Mouse (Mus musculus) T-helper 2 cell (primary cell): ENCODE measurements around the gene Phf13.

Source experiments
- in situ Hi-C: fragments of 300-600 bp; cut with MboI, MseI; formaldehyde crosslinking; loops from one replicate; pipeline ENCODE4 v1.15.1; 2025; ENCODE audit warnings: high pct_unique_total_duplicates

Gene Phf13

DNA sequence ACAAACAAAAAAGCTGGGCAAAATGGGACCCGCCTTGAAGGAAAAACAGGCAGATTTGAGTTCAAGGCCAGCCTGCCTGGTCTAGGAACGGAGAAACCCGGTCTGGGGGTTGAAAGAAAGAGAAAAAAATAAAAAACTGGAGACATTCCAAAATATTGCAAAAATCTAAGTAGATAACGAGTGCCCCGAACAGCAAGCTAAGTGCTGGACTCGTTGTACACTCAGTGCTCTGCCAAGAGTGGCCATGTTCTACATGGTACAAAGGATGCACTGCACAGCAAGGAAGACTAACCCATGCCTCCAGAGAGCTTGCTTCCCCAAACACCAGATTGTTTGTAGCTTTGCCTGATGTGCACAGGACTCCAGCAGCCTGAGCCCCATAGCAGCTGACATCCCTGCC lies 3.0 kb downstream of the Phf13 start:
- in situ Hi-C loops = no loop called here

GRCm38 (mm10) chr4:151992091-151992490 lies 4.0 kb downstream of the Phf13 start:
- in situ Hi-C loops = no loop called here

GRCm38 (mm10) chr4:151989110-151989488 lies 7.0 kb downstream of the Phf13 start:
- in situ Hi-C loops = no loop called here

DNA sequence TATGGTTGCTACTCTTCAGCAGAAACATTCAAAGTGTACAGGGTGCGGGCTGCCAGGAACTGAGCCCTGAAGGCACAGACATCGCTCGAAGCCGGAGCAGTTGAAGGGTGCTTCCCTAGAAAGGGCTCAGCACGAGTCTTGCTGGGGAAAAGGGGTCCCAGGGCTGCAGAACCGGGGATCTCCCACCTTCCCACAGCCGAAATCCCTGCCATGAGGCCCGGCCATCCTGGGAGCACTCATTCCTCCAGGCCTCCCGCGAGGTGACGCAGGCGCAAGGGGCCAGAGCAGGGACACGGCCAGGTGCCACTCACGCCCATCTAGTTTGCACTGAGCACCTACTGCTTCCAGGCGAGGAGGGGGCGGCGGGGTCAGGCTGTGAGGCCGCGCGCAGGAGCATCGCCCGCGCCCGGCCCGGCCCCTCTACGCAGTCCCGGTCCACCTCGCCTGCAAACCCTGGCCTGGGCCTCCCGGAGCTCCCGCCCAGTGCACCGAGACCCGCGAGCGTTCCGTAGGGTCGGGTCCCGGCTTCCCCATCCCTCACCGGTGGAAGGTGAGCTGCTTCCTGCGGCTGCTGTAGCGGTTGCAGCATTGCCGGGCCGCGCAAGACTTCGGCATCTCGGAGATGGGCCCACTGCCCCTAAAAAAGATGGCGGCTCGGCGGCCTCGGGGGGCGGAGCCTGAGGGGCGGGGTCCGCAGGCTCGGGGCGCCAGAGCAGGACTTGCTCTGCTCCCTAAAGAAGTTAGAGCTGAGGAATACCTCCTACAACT lies 7.5 kb downstream of the Phf13 start, which contains the start of gene Thap3:
Gene Thap3 (minus strand): TSS at position 656 of the 768 bp plus-strand sequence.
- in situ Hi-C loops = no loop called here

DNA sequence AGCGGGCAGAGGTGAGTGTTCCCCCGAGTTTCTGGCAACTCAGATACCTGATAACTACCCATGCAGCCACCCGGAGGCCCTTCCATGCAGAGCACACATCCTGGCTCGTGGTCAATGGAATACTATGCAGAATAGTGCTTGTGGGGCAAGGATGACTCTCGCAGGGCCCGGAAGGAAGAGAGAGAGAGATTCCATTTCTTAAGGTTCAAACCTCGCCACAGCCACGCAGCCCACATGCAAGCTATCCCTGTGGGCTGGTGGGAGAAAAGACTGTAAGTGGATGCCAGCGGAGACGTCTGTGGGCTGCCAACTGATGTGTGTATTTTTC lies 8.1 kb downstream of the Phf13 start:
- in situ Hi-C loops = no loop called here

GRCm38 (mm10) chr4:151986650-151987049 lies 9.4 kb downstream of the Phf13 start:
- in situ Hi-C loops = no loop called here

GRCm38 (mm10) chr4:151985886-151986285 lies 10.2 kb downstream of the Phf13 start:
- in situ Hi-C loops = no loop called here

DNA sequence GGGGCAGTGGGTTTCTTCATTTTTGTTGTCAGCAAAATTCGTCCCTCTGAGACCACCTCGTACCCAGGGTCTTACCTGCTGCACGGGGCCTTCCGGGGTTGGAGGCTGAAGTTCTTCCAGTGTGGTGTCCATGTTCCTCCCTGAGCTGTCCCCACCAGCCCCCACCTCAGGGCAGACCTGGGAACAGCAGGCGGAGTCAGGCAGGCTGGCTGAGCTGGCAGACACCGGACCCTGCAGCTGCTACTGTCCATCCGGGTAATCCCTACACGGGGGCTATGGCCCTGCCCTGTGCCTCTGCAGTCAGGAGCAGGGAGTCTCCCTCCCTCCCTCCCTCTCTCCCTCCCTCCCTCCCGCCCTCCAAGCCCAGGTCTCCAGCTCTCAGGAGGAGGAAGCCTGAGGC lies 12.5 kb downstream of the Phf13 start:
- in situ Hi-C loops = no loop called here

DNA sequence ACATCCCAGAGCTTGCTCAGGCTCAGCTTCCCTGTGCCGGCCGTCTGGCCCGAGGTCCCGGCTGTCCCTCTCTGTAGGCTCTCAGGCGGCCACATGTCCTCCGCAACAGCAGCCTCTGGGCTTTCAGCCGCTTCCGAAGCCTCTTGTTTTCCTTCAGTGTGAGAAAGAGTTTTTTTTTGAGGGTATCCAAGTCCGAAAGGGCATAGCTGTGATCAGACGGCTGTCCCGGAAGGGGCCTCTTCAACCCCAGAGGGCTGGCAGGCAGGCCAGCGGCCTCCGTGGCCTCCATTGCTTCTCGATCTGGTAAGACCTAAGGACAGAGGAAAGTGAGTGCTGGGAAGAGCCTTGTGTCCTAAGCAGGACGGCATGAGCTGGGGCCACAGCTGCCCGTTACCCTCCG lies 13.0 kb downstream of the Phf13 start:
- in situ Hi-C loops = no loop called here

GRCm38 (mm10) chr4:151981363-151981762 lies 14.7 kb downstream of the Phf13 start:
- in situ Hi-C loops = no loop called here

DNA sequence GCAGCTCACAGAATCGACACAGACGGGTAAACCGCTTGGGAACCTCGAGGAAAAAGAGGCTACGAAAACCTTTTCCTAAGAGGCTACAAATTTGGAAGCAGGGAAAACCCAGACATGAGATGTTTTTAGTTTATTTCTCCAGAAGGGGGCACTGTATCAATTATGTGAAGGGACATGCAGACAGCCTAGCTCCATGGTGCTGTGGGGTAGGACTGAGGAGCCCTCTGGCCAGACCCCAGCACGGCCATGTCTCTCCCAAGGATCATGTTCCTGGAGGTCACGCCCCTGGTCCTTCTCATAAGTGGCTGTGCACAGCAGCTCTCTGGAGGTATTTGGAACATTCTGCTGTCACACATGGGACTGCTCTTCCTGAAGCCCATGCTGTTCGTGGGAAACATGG lies 15.4 kb downstream of the Phf13 start:
- in situ Hi-C loops = no loop called here

DNA sequence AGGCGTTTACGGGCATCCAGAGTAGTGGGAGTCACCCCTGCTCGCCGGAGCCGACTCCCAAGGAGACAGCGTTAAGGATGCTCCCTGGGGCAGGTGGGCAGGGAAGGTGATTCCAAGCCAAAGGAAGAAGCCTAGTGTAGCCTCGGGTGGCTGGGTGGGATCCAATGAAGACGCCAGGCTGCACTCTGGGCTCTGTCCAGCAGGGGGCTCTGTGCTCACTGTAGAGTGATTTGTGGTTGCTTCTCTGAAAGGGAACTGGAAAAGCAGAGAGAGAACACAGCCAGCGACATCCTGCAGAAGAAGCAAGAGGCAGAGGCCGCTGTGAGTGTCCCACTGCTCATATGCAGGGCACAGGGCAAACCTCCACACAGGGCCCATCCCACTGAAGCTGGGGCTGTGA lies 18.3 kb downstream of the Phf13 start:
- in situ Hi-C loops = no loop called here

GRCm38 (mm10) chr4:151975441-151975840 lies 20.6 kb downstream of the Phf13 start:
- in situ Hi-C loops = no loop called here

- in situ Hi-C loops = no loop called here
Observed at GRCm38 (mm10) chr4:151972221-151972967, 23.7 kb downstream of the Phf13 start.

- in situ Hi-C loops = no loop called here
Observed at GRCm38 (mm10) chr4:151968204-151968921, 27.7 kb downstream of the Phf13 start.

GRCm38 (mm10) chr4:151962817-151963216 lies 33.2 kb downstream of the Phf13 start:
- in situ Hi-C loops = no loop called here

- in situ Hi-C loops = no loop called here
Observed at GRCm38 (mm10) chr4:151960513-151960854, 35.6 kb downstream of the Phf13 start.

- in situ Hi-C loops = no loop called here
Observed at GRCm38 (mm10) chr4:151959849-151960512, 36.1 kb downstream of the Phf13 start.

GRCm38 (mm10) chr4:151957584-151958315 lies 38.3 kb downstream of the Phf13 start:
- in situ Hi-C loops = no loop called here

DNA sequence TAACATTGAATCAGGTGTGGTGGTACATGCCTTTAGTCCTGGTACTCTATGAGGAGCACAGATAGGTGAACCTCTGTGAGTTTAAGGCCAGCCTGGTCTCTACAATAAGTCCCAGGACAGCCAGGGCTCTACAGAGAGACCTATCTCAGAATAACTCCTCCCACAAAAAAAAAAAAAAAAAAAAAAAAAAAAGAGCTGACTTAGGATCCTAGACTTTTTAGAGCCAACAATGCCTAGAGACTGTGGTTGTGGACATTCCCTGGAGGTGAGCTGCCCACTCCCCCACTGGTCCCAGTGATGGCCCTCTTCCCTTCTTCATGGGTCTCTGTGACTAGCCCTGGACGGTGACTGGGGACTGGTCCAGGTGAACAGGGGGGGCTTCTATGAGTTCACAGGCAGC lies 40.3 kb downstream of the Phf13 start:
- in situ Hi-C loops = no loop called here

DNA sequence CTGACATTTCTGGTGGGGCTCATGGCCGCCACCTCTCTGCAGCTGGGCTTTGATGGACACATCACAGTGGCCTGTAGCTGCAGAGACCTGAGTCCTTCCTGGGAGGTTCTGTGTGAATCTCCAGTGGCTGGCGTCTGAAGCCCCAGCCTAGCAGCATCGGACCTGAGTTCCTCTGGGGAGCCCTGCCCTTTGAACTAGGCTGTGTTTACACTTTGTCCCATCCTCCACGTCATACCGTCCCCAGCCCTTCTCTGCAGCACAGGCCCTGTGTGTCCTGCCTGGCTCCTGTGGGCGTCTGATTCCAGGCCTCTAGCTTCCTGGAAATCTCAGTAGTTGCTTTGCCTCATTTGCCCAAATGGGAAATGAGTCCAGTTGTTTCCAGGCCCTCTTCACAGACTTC lies 42.8 kb downstream of the Phf13 start:
- in situ Hi-C loops = no loop called here
